Mouse (Mus musculus) c-Kit-negative CD71-positive TER-119-positive erythroid progenitor cells, embryonic 14.5 days (primary cell): ENCODE data around the gene Ube2d1.

ENCODE experiments used
- DNase-seq: peaks from one replicate; pipeline ENCODE4 v3.0.0-alpha.2; 2013; ENCODE audit warnings: low read depth, low spot score

Gene Ube2d1

DNA sequence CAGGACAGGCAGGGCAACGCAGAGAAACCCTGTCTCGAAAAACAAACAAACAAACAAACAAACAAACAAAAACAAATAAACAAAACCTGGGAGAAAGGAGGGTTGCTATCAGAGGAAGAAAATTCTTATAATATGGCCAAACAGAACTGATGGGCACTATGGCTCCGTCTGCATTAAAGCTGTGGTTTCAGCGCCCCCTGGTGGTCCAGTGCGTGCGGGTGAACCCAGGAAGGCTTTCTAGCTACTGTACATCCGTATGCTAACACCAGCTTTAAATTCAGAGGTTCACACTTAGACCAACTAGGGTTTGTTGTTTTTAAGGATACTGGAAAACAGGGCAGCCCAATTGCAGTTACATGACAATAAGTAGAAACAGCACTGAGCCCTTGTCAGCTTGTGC lies 59.2 kb downstream of the Ube2d1 start:
- DNase-seq: peak; percentile 21

GRCm38 (mm10) chr10:71223101-71223500 lies 62.0 kb downstream of the Ube2d1 start:
- no peak for DNase-seq

- DNase-seq: no peak
Observed at GRCm38 (mm10) chr10:71222639-71223038, 62.4 kb downstream of the Ube2d1 start.

- no peak for DNase-seq
Observed at GRCm38 (mm10) chr10:71218228-71218892, 66.7 kb downstream of the Ube2d1 start.

DNA sequence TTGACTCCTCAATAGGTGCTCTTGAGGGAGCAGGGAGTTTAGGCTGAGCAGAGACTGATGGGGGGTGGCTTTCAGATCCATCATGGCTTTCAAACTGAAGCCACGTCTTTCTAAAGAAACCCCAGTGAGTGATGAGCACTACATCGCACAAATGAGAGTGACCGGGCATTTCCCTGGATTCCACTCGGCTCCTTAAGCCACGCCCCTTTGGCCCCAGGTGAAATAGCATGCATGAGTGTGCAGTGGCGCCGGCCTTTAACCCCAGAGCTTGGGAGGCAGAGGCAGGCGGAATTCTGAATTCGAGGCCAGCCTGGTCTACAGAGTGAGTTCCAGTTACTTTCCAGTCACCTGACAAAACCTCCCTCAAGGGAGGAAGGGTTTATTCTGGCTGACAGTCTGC lies 69.1 kb downstream of the Ube2d1 start:
- no peak for DNase-seq
